Mouse (Mus musculus) right cerebral cortex, postnatal 36 days (tissue): ENCODE measurements around the gene Hao2.

ENCODE experiments used
- DNase-seq, 2 experiments: peaks; one replicate each; pipeline ENCODE4 v3.0.0; 2022; ENCODE audit warnings: low spot score in 2 of 2, mixed read lengths in 1 of 2

The Hao2 gene

DNA sequence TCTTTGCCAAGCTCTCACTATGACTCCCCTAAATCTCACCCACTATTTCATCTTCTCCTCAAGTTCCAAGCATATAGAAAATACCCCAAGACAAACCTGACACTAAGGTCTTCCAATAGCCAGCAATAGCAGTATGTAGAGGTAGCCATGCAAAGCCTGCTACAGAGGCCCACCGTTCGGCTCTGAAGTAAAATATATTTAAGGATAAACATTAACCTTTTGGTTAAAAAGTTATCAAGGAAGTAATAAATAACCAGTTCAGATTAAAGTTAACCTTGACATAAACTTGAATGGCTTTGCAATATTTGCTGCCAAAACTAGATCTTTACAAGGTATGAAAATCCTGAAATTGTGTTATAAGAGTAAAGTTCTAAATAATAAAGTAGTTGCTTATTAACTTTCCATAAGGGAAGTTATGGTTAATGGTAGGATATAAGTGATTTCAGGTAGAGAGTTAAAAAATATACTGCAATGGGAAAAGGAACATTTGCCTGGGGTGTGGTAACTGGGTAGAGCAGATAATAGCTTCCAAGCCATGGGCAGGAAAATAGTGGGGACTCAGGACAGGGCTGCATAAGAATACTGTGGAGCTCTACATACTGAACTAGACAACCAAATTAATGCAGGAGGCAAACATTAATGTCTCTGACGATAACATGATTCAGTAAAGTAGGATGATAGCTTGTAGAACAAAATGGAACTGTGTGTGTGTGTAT, at the start of gene Hao2:
Gene Hao2 (minus strand): TSS at position 183 of the 716 bp plus-strand sequence.
- no peak for DNase-seq

DNA sequence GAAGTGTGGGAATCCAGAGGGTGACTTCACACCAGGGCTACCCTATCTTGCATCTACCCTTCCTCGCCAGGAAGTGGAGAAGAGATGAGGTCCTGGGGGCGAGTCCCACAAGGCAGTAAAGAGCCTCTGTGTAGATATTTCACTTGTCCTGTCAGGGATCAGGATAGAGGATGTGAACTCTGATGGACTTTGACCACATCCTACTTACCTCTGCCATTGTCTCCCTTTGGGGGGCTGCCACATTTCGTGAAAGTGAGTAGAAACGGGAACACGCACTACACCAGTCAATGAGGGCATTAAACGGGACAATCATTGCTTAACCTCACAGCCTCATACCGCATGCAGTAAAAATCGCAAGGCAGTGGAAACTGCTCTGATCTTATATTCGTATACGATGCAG, 48.6 kb upstream of the Hao2 start:
- no peak for DNase-seq

DNA sequence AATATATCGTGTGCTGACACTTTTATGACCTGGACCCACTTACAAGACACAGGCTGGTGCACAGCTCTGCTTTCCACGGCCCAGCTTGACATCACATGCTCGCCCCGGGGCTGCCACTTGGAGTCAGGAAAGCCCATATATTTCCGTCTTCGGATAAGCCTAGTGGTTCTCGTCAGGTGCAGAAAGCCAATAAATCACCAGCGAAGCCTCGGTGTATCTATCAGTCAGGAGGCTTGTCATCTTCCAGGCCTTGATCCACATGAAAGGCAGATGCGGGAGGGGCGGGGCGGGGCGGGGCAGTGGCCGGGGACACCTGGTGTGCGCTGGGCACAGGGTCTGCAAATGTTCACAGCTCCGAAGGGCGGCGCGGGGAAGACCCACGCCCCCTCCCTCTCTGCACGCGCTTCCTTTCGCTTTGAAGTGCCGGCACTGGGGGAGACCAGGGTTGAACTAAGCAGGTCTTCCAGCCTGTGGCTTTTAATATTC, 48.1 kb upstream of the Hao2 start:
- no peak for DNase-seq

DNA sequence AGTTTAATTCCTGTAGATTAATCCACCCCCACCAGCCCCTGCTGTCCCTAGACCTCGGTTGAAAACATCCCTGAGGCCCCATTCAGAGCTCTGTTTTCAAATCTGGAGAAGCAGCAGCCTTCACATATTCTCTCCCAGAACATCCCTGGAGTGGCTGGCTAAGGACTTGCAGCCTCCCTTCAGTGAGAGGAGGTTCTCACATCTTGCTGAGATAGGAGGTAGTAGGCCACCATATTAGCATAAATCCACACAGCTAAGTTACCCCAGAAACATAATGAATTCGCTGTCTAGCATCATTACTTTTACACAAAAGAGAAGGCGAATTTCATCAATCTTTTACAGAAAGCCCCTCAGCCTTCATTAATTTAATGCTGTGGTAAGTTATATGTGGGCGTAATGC, 47.2 kb upstream of the Hao2 start:
- no peak for DNase-seq

DNA sequence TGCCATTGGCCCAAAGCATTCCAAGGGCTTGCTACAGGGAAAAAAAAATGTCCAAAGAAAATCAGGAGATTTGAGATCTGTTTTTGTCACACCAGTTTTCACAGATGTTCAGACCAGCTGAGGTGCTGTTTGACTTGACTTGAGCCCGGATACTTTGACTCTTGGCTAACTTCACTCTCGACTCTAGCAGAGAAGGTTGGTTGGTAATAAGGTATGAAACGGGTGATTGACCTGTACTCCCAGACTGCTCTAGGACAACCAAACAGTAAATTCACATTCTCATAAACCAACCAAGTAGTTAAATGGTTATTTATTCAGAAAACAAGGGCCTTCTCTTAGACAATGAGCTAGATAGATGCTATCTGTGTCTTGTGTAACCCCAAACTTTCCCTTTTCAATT, 43.4 kb upstream of the Hao2 start:
- no peak for DNase-seq

DNA sequence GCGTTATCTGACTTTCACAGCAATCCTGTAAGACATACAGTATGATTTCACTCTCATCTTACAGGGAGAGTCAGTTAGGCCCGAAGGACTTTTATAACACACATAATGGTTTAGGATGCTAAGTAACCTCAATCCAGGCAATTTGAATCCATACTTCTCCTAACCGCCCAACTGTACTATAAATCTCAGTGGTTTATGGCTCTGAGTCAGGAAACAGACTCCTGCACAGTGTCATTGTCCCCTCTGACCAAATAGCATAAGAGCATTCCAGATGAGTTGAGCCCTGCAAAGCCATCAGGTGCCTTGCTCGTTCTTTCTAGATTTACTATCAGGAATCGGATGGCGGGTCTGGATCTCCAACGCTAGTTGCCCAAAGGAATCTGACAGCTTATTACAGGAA, 41.6 kb upstream of the Hao2 start:
- DNase-seq = no peak

DNA sequence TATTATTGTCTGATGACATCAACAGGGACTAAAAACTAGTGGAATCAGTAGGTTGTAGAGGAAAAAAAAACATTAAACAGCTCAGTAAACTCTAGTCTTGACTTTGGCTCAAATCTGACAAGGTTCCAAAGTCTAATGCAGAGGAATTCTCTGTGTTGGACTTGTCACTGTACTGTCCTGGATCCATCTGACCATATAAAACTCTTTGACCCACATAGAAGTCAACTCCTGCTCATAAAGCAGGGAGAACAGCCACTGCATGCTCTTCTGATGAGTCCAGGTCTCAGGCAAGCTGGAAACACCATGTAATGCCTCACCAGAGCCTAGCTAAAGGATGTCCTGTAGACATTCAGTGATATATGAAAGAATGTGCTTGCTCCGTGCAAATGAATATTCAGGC, 41.0 kb upstream of the Hao2 start:
- no peak for DNase-seq

DNA sequence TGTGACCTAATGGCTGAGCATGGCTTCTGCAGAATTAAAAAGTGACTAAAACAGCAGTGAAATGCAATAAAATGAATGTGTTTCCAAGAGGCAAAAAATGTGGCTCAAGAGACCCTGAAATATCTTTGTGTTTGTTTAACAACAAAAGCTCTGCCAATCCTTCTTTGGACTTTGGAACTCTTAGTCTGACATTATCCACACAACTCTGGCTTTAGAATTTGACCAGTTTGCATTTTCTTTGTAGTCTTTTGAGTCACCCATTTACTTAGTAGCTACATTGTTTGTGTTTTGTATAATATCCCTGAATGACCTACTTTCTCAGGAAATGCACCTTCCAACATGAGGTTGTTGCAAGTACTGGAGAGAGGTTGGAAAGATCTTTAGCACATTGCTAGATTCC, 39.4 kb upstream of the Hao2 start:
- DNase-seq = no peak

DNA sequence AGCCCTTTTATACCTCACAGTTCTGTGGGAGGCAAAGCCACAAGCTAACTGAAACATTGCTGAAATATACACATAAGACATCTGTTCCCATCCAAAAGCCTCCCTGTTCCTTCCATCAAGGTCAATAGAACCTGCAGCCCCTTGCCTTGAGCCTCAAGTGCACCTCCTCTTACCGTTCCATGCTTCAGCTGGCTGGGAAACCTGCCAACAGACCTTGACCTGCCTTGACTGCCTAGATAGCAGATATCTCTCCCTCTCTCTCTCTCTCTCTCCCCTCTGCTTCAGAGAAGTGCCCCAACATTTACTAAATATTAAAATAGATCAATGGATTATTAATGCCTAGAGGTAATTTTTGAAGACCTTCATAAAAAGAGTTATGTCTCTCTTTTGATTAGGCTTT, 38.8 kb upstream of the Hao2 start:
- no peak for DNase-seq

DNA sequence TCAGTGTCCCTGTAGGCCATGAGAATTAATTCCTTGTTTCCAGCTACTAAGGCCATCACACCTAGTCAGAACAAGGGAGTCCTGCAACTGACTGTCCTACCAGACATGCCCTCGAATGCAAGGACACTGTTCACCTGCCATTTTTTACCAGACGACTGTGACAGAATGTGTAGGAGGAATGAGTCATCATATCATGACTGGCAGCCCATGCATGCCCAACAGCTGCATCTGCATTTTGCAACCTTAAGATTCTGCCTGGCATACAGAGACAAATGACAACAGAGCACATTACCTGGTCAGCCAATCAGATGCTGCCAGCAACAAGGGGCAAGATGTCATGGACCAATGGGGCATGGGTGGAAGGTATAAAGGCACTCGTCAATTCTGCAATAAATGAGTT, 27.4 kb upstream of the Hao2 start:
- no peak for DNase-seq

DNA sequence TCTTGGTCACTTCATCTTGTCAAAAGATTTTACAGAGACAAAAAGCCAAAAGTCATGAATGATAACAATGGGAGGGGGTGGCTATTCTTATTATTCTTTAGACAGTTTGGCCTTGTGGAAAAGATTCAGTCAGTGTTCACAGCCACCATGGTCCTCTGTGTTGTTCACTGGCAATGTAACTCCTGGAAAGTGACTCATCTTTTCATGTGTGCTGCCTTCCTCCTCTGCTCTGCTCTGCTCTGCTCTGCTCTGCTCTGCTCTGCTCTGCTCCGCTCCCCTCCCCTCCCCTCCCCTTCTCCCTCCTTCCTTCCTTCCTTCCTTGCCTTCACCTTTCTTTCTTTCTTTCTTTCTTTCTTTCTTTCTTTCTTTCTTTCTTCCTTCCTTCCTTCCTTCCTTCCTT, 24.2 kb upstream of the Hao2 start:
- DNase-seq = no peak

DNA sequence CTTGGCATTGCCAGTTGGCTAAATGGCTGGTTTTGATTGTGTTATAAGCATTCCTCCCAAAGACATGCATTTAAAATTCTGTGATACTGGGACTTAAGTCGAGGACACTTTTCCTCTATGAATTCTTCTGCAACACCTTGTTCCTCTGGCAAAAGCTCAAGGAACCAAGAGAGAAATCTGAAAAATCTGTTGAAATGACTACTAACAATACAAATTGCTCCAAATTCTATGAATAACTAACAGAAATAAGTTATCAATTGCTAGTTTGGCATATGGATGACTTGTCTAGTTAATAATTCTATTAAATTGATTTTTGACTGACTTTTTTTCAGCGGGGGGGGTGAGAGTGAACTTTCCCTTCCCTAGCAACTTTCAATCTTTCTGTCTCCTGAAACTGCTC, 23.8 kb upstream of the Hao2 start:
- no peak for DNase-seq

DNA sequence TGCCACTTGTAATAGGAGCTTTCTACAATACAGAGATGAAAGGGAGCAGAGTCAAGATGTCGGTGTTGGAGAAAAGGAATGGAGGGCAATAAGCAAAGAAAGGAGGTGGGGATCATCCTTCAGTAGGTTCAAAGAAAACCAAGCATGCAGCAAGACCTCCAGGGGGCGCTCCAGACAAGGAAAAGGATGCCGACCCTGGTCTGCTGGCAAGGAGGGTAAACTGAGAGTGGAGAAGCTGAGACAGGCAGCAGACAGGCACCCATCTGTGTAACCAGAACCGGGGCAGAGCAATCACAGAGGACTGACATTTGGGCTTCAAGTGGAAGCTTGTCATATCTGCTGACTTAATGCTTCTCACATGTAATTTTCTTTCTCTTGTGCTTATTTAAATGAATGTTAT, 22.6 kb upstream of the Hao2 start:
- DNase-seq = peak; percentile 5 to 10

DNA sequence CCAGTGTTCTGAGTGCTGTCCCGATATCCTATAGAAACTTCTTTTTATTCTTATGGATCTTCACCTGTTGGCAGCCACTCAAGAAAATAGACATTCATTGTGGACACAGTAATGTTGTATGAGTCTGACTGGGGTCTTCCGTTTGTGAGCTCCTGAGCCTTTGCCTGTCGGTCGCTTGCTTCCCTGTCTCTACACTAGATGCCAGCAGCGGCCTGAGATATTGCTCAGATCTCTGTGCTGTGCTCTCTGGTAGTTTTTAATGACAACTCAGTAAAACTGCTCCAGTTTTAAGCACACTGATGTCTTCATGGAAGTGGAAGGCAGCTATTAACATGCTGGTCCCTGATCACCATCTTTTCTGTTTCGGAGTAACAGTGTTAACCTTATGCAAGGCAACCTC, 20.6 kb upstream of the Hao2 start:
- DNase-seq = no peak

DNA sequence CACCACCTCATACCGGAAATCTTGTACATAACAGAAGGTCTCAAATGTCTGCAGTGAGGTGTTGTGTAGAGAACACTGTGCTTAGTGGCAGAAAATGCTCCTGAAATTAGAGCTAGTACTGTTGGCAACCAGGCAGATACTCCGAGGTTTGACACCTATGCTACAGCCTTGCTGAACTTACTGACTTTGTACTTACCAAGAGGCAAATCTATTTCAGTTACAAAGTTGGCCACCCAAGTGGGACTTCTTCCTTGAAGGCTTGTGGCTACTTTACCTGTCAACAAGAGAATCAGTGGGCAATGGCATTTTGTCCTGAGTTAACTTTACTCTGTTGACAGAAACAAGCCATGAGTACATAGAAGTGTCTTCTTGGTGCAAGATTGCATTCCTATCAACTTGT, 4.6 kb upstream of the Hao2 start:
- no peak for DNase-seq

DNA sequence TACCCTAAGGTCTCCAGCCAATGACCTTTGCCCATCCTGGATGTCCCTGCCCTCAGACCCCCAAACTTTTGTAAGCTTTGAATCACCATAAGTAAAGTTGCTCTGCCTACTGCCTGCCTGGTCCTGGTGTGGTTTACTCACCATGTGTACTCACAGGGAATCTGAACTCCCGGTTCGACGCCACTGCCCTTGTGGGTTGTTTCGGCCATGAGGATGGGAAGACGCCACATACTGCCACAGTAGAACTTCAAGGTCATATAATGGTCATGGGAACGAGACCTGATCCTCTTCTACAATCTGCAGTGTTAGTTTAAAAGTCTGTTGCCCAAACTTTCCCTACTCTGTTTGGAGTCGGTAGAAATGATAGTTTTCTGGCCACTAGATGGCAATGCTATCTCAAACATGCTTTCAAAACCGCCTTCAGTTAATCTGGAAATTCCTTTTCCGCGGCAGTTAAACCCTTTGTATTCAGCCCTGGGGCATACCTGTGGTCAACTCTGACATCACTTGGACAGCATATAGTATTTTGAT, 2.1 kb upstream of the Hao2 start:
- DNase-seq = no peak

DNA sequence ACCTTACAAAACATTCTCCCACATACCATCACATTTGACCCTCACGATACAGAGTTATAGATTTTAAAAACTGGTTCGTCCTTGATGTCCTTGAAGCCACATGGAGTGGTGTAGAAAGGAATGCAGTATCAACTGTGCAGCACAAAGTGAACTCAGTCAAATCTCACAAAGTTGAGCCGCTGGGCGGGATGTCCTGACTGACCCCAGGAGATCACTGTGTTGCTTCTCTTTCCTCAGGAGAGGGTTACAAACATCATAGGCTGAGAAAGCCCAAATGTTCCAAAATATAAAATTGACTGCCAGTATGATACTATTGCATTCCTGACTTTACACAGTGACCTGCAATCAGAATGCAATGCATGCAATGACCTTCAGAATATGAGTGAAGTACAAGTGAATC, 2.6 kb downstream of the Hao2 start:
- DNase-seq = no peak

DNA sequence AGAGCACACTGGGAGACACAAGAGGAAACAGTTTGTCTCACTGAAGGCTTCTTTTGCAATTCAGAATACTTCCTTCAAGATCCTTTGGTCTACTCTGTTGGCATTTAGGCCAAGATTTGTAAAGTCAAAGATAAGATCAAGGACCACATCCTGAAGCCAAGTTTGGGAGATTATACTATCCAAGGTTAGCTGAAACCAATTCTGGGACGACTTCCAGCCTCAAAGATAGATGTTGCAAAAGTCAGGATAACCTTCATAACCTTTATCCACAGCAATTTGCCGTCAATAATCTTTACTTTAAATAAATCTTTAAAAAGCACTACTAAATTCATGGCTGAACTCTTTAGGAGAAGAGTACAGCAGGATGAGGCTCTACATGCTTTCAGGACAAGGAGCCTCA, 4.8 kb downstream of the Hao2 start:
- no peak for DNase-seq

DNA sequence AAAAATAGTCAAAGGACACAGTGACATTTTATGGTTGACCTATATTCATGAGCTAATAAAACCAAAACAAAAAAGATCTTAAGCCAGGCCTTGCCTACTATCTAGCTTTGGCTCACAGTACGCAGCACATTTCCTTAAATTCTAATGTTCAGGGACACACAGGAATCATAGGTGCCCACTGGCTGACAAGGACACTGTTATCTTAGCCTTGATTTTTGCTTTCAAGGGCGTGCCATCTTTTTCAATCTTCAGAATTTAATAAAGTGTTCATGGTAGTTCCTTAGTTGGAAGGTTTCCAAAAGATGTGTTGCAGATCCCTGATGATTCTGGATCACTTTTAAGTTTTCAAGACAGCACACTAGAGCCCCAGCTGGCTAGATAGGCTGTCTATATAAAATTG, 12.2 kb downstream of the Hao2 start:
- no peak for DNase-seq

DNA sequence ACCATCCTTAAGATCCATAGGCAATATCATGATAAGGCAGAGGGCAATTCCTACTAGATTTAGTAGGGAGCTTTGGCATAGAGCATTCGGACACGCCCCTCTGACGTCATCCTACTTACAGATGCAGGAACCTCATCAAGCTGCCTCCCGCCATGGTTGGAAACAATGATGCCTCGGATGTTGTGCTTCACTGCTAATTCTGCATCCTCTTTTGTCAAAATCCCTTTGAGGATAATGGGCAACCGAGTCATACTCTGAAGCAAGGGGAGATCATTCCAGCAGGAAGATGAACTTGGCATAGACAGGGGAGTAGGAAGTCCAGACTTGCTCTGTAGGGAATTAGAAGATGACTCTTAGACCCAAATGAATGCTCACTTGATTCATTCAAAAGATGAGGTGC, 12.8 kb downstream of the Hao2 start:
- no peak for DNase-seq

DNA sequence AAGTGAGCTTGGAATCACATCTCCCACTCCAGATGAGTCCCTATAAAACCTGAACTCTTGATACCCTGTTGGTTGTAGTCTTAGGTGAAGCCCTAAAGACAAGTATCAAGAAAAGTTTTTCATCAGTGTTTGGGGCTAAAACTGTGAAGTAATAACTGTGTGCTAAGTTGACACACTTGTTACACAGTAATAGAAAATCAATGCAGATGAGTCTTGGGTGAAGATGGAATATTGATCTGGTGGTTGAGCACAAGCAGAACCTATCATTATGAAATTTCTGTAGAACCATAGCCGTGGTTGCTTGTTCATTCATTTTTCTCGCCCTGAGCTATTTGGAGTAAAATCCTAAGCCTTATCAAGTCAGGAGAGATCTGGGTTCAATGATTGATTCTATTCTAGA, 24.8 kb downstream of the Hao2 start:
- DNase-seq = no peak

DNA sequence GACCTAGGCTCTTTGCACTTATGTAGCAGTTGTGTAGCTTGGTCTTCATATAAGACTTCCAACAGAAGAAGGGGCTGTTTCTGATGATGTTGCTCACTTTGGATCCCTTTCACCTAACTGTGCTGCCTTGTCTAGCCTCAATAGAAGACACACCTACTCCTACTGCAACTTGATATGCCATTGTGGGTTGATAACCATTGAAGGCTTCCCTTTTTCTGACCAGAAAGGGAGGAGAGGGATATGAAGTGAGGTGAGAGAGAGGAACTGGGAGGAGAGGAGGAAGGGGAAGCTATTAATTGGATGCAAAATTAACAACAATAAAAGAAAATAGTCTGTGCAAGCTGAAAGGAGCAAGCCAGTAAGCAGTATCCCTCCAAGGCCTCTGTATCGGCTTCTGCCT, 30.2 kb downstream of the Hao2 start:
- no peak for DNase-seq

DNA sequence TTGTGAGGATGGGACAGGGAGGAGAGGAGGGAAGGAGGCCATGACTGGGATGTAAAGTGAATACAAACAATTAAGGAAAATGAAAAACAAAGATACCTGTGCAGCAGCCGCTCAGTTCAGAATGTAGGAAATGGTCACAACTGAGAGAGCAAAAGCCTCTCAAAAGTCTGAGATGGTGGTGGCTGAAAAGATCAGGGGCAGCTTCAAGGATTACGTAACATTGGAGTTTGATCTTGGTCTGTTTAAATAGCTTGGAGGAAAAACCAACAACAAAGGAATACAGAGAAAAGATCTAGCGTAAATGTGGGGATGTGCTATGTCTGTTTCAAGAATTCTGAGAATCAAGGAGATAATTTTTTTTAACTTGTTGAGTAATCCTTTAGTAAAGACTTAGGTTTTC, 33.5 kb downstream of the Hao2 start, which contains the start of gene Hsd3b1:
Gene Hsd3b1 (minus strand): TSS at position 219 of the 400 bp plus-strand sequence.
- no peak for DNase-seq

DNA sequence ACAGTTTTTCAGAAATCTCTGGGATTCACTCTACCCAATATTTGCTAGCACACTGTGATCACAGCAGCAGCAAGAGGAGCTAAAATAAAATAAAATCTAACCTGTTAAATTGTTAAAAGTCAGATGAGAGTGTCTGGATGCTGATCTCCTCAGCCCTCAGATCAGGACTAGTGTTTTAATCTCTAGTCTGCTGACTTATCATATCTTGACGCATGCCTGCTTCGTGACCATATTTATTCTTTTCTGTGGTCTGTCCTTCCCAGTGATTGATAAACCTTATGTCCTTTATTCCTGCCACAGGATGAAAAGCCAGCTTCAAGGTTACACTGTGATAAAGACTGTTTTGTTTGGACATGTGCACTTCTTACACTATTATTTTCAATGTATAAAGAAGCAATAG, 35.0 kb downstream of the Hao2 start:
- DNase-seq = no peak
